Mouse (Mus musculus) embryonic facial prominence, embryonic 13.5 days (tissue): ENCODE results near the gene Slc9b1. TPM values are rescaled to one million over a fixed set of nuclear protein-coding genes. Genes with fewer than 3 reads are reported as not detected.

ENCODE experiments used
- ATAC-seq: fragments of 200-750 bp; cut with Nextera tagmentation; 2 replicates; pipeline ENCODE4 v1.8.0; 2017; ENCODE audit warnings: low read depth; ENCODE audit not compliant: insufficient number of reproducible peaks, insufficient read depth, low FRiP score, low TSS enrichment
- H3K27ac ChIP-seq: fragments of 300-500 bp; sonication (generic); 2 replicates; pipeline ENCODE4 v1.5.1; 2015; ENCODE audit warnings: moderate library complexity, mild to moderate bottlenecking, inconsistent platforms
- H3K27me3 ChIP-seq: fragments of 300-500 bp; sonication (generic); 2 replicates; pipeline ENCODE4 v1.6.1; 2015; ENCODE audit warnings: mild to moderate bottlenecking, inconsistent platforms
- H3K36me3 ChIP-seq: fragments of 300-500 bp; sonication (generic); 2 replicates; pipeline ENCODE4 v1.6.1; 2015; ENCODE audit warnings: mild to moderate bottlenecking, inconsistent platforms
- H3K4me1 ChIP-seq: fragments of 300-500 bp; sonication (generic); 2 replicates; pipeline ENCODE4 v1.6.1; 2015; ENCODE audit warnings: inconsistent platforms
- H3K4me2 ChIP-seq: fragments of 300-500 bp; sonication (generic); 2 replicates; pipeline ENCODE4 v1.6.1; 2015; ENCODE audit warnings: moderate library complexity, mild to moderate bottlenecking, inconsistent platforms
- H3K4me3 ChIP-seq: fragments of 300-500 bp; sonication (generic); 2 replicates; pipeline ENCODE4 v1.5.1; 2015; ENCODE audit warnings: mild to moderate bottlenecking, inconsistent platforms
- H3K9ac ChIP-seq: fragments of 300-500 bp; sonication (generic); 2 replicates; pipeline ENCODE4 v1.6.1; 2015; ENCODE audit warnings: mild to moderate bottlenecking, inconsistent platforms
- H3K9me3 ChIP-seq: fragments of 300-500 bp; sonication (generic); 2 replicates; pipeline ENCODE4 v1.6.1; 2016; ENCODE audit warnings: inconsistent platforms
- WGBS: fragments of 180-500 bp; shearing (Covaris S2); methylation state at CpG from one replicate; pipeline ENCODE4 v1.1.7; 2015; ENCODE audit warnings: mixed read lengths; 5-methylcytosine and 5-hydroxymethylcytosine counted together
- polyA plus RNA-seq: library from polyadenylated mRNA; unstranded; fragments of >200 nt; fragmentation: Nextera tagmentation; extraction: Ambion mirVana; gene quantifications from 2 replicates; pipeline ENCODE4 v1.2.1, GENCODE M21; 2015

Slc9b1 gene
- polyA plus RNA-seq, 1 experiment from 2014 or later: 0.55 TPM

- no peak overlapping the region for H3K27ac ChIP-seq
- H3K9ac ChIP-seq: no peak overlapping the region
- H3K9me3 ChIP-seq: no peaks in the 10 kb centered on the region
- ATAC-seq: no peak
- WGBS: 60% methylated on average over 6 of the region's 6 CpGs
- no peak overlapping the region for H3K4me2 ChIP-seq
- H3K4me3 ChIP-seq: no peak overlapping the region
- H3K36me3 ChIP-seq: no peaks in the 10 kb centered on the region
- H3K27me3 ChIP-seq: peaks cover 9% of the 10 kb centered on the region; the same call in 1 of the 2 replicates
- peaks cover 6% of the 10 kb centered on the region; the same call in 1 of the 2 replicates for H3K4me1 ChIP-seq
Measured at GRCm38 (mm10) chr3:135324354-135324753, 23.5 kb upstream of the Slc9b1 start.

- ATAC-seq: no peak
Measured at GRCm38 (mm10) chr3:135327176-135327575, 20.7 kb upstream of the Slc9b1 start.

GRCm38 (mm10) chr3:135327601-135328000, 20.2 kb upstream of the Slc9b1 start:
- WGBS: 51% methylated on average over 2 of the region's 2 CpGs

More at GRCm38 (mm10) chr3:135327176-135327575, 20.7 kb upstream of the Slc9b1 start:
- no peak overlapping the region for H3K4me3 ChIP-seq
- no peaks in the 10 kb centered on the region for H3K36me3 ChIP-seq
- WGBS: 60% methylated on average over 6 of the region's 6 CpGs
- H3K27me3 ChIP-seq: peaks cover 5% of the 10 kb centered on the region; the same call in 1 of the 2 replicates
- H3K9ac ChIP-seq: no peak overlapping the region
- no peak overlapping the region for H3K4me2 ChIP-seq
- no peaks in the 10 kb centered on the region for H3K9me3 ChIP-seq
- peaks cover 6% of the 10 kb centered on the region; the same call in 1 of the 2 replicates for H3K4me1 ChIP-seq
- no peak overlapping the region for H3K27ac ChIP-seq

GRCm38 (mm10) chr3:135328560-135328959, 19.3 kb upstream of the Slc9b1 start:
- H3K9me3 ChIP-seq: no peaks in the 10 kb centered on the region
- WGBS: 45% methylated on average over 3 of the region's 3 CpGs
- peaks cover 6% of the 10 kb centered on the region; the same call in 1 of the 2 replicates for H3K4me1 ChIP-seq
- peaks cover 5% of the 10 kb centered on the region; the same call in 1 of the 2 replicates for H3K27me3 ChIP-seq
- no peak for ATAC-seq
- H3K27ac ChIP-seq: no peak overlapping the region
- no peak overlapping the region for H3K4me3 ChIP-seq
- no peak overlapping the region for H3K9ac ChIP-seq
- no peak overlapping the region for H3K4me2 ChIP-seq
- no peaks in the 10 kb centered on the region for H3K36me3 ChIP-seq

More at GRCm38 (mm10) chr3:135327601-135328000, 20.2 kb upstream of the Slc9b1 start:
- Histone ChIP-seq H3K27ac (no peak overlapping the region), H3K4me1 (peaks cover 6% of the 10 kb centered on the region; the same call in 1 of the 2 replicates), H3K36me3 (no peaks in the 10 kb centered on the region), H3K9me3 (no peaks in the 10 kb centered on the region), H3K4me3 (no peak overlapping the region), H3K4me2 (no peak overlapping the region), H3K27me3 (peaks cover 5% of the 10 kb centered on the region; the same call in 1 of the 2 replicates), H3K9ac (no peak overlapping the region)
- no peak for ATAC-seq

DNA sequence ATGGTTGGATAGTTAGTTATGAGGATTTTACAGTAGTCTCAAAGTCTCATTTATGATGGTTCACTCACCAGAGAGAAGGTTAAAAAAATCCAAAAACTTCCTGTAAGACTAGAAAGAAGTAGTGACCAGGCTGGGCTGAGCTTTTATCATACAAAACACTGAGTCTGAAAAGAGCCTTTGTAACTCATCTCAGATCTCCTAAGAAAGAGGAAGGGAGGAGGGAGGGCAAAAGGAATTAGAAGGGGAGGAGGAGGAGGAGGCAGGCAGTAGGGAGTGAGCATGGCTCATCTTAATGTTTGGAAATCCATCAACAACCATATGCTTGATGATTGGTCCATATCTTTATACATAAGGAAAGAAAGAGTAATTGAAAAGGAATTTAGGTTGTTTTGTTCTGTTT, 15.1 kb upstream of the Slc9b1 start:
- no peak overlapping the region for H3K27ac ChIP-seq
- H3K4me1 ChIP-seq: no peaks in the 10 kb centered on the region
- no peak for ATAC-seq
- no peak overlapping the region for H3K4me2 ChIP-seq
- no peaks in the 10 kb centered on the region for H3K36me3 ChIP-seq
- H3K27me3 ChIP-seq: no peaks in the 10 kb centered on the region
- no peak overlapping the region for H3K9ac ChIP-seq
- H3K9me3 ChIP-seq: no peaks in the 10 kb centered on the region
- no peak overlapping the region for H3K4me3 ChIP-seq

DNA sequence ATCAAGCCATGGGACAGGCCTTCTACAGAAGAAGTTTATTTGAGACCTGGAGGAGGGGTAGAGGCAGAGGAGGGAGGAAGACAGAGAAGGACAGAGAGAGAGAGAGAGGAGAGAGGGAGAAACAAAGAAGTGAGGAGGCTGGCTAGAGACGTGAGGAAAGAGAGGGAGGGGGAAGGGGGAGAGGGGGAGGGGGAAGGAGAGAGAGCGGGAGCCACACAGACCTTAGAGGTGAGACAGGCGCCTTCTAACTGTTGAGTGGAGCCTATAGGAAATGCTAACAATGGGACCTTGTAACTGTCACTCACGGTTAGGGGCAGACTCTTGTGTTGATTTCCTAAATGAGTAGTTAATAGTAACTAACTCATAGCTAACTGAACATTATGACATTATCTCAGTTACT, 14.1 kb upstream of the Slc9b1 start:
- no peaks in the 10 kb centered on the region for H3K36me3 ChIP-seq
- no peak for ATAC-seq
- no peak overlapping the region for H3K27ac ChIP-seq
- H3K9ac ChIP-seq: no peak overlapping the region
- no peak overlapping the region for H3K4me3 ChIP-seq
- no peaks in the 10 kb centered on the region for H3K4me1 ChIP-seq
- no peak overlapping the region for H3K4me2 ChIP-seq
- H3K9me3 ChIP-seq: no peaks in the 10 kb centered on the region
- 45% methylated on average over 4 of the region's 4 CpGs for WGBS
- H3K27me3 ChIP-seq: no peaks in the 10 kb centered on the region

DNA sequence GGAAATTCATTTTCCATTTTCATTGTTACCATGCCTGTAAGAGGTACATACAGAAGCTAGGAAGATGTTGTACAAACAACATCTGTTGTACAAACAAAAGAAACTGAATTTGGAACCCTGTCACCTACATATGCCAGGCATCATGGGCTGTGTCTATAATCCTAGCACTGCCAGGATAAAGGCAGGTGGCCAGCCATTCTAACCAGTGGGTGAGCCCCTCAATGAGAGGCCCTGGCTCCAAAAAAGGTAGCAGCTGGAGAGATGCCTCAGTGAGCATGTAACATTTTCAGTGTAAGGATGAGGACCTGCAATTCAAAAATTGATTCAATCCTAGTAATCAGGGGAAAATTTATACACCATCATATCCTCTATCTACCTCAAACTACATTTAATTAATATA, 1.2 kb downstream of the Slc9b1 start:
- H3K27me3 ChIP-seq: no peaks in the 10 kb centered on the region
- no peaks in the 10 kb centered on the region for H3K9me3 ChIP-seq
- no peak for ATAC-seq

GRCm38 (mm10) chr3:135351857-135352256, 4.0 kb downstream of the Slc9b1 start:
- Histone ChIP-seq H3K27ac (no peak overlapping the region), H3K9ac (no peak overlapping the region), H3K36me3 (no peaks in the 10 kb centered on the region), H3K27me3 (no peaks in the 10 kb centered on the region), H3K4me1 (no peaks in the 10 kb centered on the region), H3K4me3 (no peak overlapping the region), H3K9me3 (no peaks in the 10 kb centered on the region), H3K4me2 (no peak overlapping the region)
- 93% methylated on average over 3 of the region's 3 CpGs for whole genome bisulfite sequencing
- no peak for ATAC-seq

More for the DNA sequence above, 1.2 kb downstream of the Slc9b1 start:
- Histone ChIP-seq H3K27ac (no peak overlapping the region), H3K4me3 (no peak overlapping the region), H3K36me3 (no peaks in the 10 kb centered on the region), H3K4me1 (no peaks in the 10 kb centered on the region), H3K9ac (no peak overlapping the region), H3K4me2 (no peak overlapping the region)

DNA sequence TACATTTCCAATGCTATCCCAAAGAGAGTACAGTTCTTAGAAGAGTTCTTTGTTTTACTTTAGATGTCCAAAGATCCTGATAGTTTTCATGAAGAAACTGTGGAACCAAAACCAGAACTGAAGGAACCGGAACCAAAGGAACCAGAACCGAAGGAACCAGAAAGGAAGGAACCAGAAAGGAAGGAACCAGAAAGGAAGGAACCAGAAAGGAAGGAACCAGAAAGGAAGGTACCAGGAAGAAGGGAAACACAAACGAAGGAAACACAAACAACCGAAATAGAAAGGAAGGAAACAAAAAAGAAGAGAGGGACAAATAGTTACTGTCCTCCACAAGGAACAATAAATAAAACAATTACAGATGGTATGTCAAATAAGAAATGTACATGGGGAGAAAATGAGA, 9.6 kb downstream of the Slc9b1 start:
- H3K9ac ChIP-seq: no peak overlapping the region
- no peaks in the 10 kb centered on the region for H3K36me3 ChIP-seq
- no peaks in the 10 kb centered on the region for H3K4me1 ChIP-seq
- H3K4me3 ChIP-seq: no peak overlapping the region
- ATAC-seq: no peak
- H3K4me2 ChIP-seq: no peak overlapping the region
- H3K27me3 ChIP-seq: no peaks in the 10 kb centered on the region
- H3K9me3 ChIP-seq: no peaks in the 10 kb centered on the region
- H3K27ac ChIP-seq: no peak overlapping the region
- 91% methylated on average over 4 of the region's 4 CpGs for WGBS

- Histone ChIP-seq H3K4me1 (no peaks in the 10 kb centered on the region), H3K9me3 (no peaks in the 10 kb centered on the region), H3K4me2 (no peak overlapping the region), H3K36me3 (no peaks in the 10 kb centered on the region), H3K4me3 (no peak overlapping the region), H3K9ac (no peak overlapping the region), H3K27ac (no peak overlapping the region), H3K27me3 (no peaks in the 10 kb centered on the region)
- no peak for ATAC-seq
- WGBS: 68% methylated on average over 3 of the region's 3 CpGs
Measured at GRCm38 (mm10) chr3:135375836-135376235, 28.0 kb downstream of the Slc9b1 start.

DNA sequence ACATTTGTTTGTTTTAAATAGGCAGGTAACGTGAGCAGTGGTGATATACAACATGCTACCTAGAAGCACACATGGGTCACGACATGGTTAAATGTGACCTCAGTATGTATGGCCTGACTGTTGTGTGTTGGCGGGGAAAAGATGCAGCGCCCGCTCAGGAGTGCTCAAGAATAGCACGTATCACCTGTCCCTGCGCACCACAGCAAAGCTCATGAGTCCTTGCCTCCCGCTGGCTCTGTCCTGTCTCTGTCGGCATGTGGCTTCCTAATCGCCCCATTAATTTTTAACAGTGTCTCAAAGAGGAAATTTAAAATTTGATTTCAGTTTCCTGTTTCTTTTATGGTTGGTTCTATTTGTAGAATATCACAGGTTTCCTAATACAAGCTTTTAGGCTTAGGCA, 29.6 kb downstream of the Slc9b1 start:
- WGBS: 79% methylated on average over 10 of the region's 10 CpGs
- ATAC-seq: no peak

DNA sequence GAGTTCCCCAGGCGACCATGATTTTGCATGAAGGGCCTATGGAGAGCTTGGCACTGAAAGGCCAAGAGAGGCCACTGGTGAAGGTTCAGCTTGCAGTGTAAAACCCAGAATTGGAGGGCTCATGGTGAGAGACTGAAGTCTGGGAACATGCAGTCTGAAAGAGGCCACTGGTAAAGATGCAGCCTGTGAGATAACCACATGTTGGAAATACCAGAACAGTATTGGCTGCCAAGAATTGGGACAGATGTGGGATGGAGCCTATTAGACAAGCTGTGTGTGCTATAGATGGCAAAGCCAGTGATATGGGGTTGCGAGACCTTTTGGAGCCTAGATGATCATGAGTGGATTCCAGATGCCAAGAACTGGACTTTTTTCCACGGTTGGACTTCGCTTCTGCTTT, 32.0 kb downstream of the Slc9b1 start:
- Histone ChIP-seq H3K27me3 (no peaks in the 10 kb centered on the region), H3K36me3 (no peaks in the 10 kb centered on the region), H3K4me3 (no peak overlapping the region), H3K9ac (no peak overlapping the region), H3K27ac (no peak overlapping the region), H3K4me2 (no peak overlapping the region), H3K4me1 (no peaks in the 10 kb centered on the region), H3K9me3 (no peaks in the 10 kb centered on the region)
- ATAC-seq: no peak
- 91% methylated on average over 4 of the region's 4 CpGs for WGBS

More for the DNA sequence above, 29.6 kb downstream of the Slc9b1 start:
- H3K4me1 ChIP-seq: no peaks in the 10 kb centered on the region
- no peaks in the 10 kb centered on the region for H3K9me3 ChIP-seq
- no peak overlapping the region for H3K27ac ChIP-seq
- no peaks in the 10 kb centered on the region for H3K36me3 ChIP-seq
- H3K9ac ChIP-seq: no peak overlapping the region
- H3K4me2 ChIP-seq: no peak overlapping the region
- H3K27me3 ChIP-seq: no peaks in the 10 kb centered on the region
- no peak overlapping the region for H3K4me3 ChIP-seq
